Mouse (Mus musculus): Measurements from ENCODE around the gene Ccs. TPM values are rescaled to one million over a fixed set of nuclear protein-coding genes. Genes with fewer than 3 reads are reported as not detected.
"Not testable (repeated sequence)": the region's sequence is repeated elsewhere in the genome, so short reads cannot be mapped to it uniquely, and the experiment has no call there.

Ccs gene
- polyA plus RNA-seq, 1 experiment: 45.8 TPM

GRCm38 (mm10) chr19:4876241-4876640, 37.1 kb upstream of the Ccs start:
- peaks cover 11% of the 10 kb centered on the region for H3K4me1 ChIP-seq (replicated peaks; ENCODE audit: control insufficient read depth, insufficient read depth, low read length)
- no peaks in the 10 kb centered on the region; the same call in 1 of the 2 replicates for H3K27me3 ChIP-seq (ENCODE audit: control insufficient read depth, insufficient read depth, low read length)
- no peak overlapping the region for H3K27ac ChIP-seq (ENCODE audit: control insufficient read depth, insufficient read depth, low read length)
- H3K4me3 ChIP-seq (ENCODE audit: control insufficient read depth, insufficient read depth, low read length): no peak overlapping the region
- no peak for TF ChIP-seq POLR2A (IDR thresholded peaks at IDR 0.05; ENCODE audit: control insufficient read depth, extremely low read depth, insufficient read depth, low read length, poor library complexity)
- no peak for TF ChIP-seq CTCF (IDR thresholded peaks at IDR 0.05; ENCODE audit: borderline replicate concordance, control insufficient read depth, extremely low read depth, insufficient read depth, low read length, poor library complexity)
- H3K36me3 ChIP-seq (ENCODE audit: control insufficient read depth, insufficient read depth, low read length): no peaks in the 10 kb centered on the region
- no peak for DNase-seq
- 61% methylated on average over 4 of the region's 4 CpGs for WGBS

DNA sequence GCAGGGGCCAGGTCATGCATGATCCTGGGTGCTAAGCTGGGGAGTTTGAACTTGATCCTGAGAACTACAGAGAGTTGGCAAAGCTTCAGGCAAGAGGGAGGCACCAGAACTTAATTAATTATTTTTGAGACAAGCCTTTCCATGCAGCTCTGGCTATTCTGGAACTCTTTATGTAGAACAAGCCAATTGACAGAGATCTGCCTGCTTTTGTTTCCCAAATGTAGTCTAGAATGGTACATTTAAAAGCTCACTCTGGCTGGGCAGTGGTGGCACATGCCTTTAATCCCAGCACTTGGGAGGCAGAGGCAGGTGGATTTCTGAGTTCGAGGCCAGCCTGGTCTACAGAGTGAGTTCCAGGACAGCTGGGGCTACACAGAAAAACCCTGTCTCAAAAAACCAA, 35.5 kb upstream of the Ccs start:
- peaks cover 11% of the 10 kb centered on the region for H3K4me1 ChIP-seq (replicated peaks; ENCODE audit: control insufficient read depth, insufficient read depth, low read length)
- H3K27me3 ChIP-seq (ENCODE audit: control insufficient read depth, insufficient read depth, low read length); H3K27ac ChIP-seq (ENCODE audit: control insufficient read depth, insufficient read depth, low read length); H3K4me3 ChIP-seq (ENCODE audit: control insufficient read depth, insufficient read depth, low read length); DNase-seq; H3K36me3 ChIP-seq (ENCODE audit: control insufficient read depth, insufficient read depth, low read length): not testable (repeated sequence)
- WGBS: 90% methylated on average over 1 of the region's 1 CpGs

- Histone ChIP-seq H3K4me3 (ENCODE audit: control insufficient read depth, insufficient read depth, low read length) (no peak overlapping the region), H3K27ac (ENCODE audit: control insufficient read depth, insufficient read depth, low read length) (no peak overlapping the region), H3K36me3 (ENCODE audit: control insufficient read depth, insufficient read depth, low read length) (no peaks in the 10 kb centered on the region), H3K27me3 (ENCODE audit: control insufficient read depth, insufficient read depth, low read length) (no peaks in the 10 kb centered on the region; the same call in 1 of the 2 replicates), H3K4me1 (replicated peaks; ENCODE audit: control insufficient read depth, insufficient read depth, low read length) (no peaks in the 10 kb centered on the region)
- TF ChIP-seq CTCF (IDR thresholded peaks at IDR 0.05; ENCODE audit: borderline replicate concordance, control insufficient read depth, extremely low read depth, insufficient read depth, low read length, poor library complexity): no peak
- no peak for TF ChIP-seq POLR2A (IDR thresholded peaks at IDR 0.05; ENCODE audit: control insufficient read depth, extremely low read depth, insufficient read depth, low read length, poor library complexity)
- 4% methylated on average over 17 of the region's 17 CpGs for WGBS
- peak; percentile 11 for DNase-seq
These were observed 26.0 kb upstream of the Ccs start for GRCm38 (mm10) chr19:4865147-4865546.

DNA sequence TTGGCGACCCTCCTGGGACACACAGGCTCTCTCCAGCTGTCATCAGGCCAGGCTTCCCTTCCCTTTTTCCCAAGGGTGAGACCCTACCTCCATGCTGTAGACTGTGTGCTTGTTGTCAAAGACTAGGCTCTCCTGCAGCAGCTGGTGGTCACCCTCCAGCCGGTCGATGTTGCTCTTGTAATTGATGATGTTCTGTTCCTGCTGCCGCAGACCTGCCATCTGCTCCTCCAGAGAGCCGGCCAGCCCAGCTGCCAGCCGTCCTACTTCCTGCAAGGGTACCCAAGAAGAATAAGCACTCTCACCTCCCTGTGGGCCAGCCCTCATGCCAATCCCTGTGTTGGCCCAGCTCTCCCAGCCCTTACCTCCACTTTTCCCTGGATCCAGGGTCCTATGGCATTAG, 23.9 kb upstream of the Ccs start:
- WGBS: 78% methylated on average over 6 of the region's 6 CpGs
- Histone ChIP-seq H3K27me3 (ENCODE audit: control insufficient read depth, insufficient read depth, low read length) (no peaks in the 10 kb centered on the region; the same call in 1 of the 2 replicates), H3K4me3 (ENCODE audit: control insufficient read depth, insufficient read depth, low read length) (no peak overlapping the region), H3K36me3 (ENCODE audit: control insufficient read depth, insufficient read depth, low read length) (no peaks in the 10 kb centered on the region), H3K27ac (ENCODE audit: control insufficient read depth, insufficient read depth, low read length) (no peak overlapping the region), H3K4me1 (replicated peaks; ENCODE audit: control insufficient read depth, insufficient read depth, low read length) (no peaks in the 10 kb centered on the region)
- DNase-seq: no peak
- TF ChIP-seq CTCF (IDR thresholded peaks at IDR 0.05; ENCODE audit: borderline replicate concordance, control insufficient read depth, extremely low read depth, insufficient read depth, low read length, poor library complexity): no peak
- no peak for TF ChIP-seq POLR2A (IDR thresholded peaks at IDR 0.05; ENCODE audit: control insufficient read depth, extremely low read depth, insufficient read depth, low read length, poor library complexity)

DNA sequence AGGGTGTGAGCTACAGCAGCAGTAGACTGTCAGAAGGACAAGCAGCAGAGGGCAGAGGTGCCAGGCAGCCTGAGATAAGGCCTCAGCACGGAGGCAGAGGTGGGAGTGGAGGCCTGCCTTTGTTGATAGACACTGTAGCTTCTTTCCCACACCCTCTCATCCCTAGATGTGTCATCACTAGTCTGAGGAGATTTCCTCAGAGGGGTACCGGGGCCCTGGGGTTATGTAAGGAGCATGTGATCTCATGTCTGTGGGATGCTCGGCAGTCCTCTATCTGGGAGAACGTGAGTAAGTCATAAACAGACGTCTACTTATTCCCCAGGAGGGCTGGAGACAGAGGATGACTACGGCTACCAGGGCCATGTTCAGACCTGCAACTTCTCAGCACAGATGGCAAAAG, 19.9 kb upstream of the Ccs start:
- H3K36me3 ChIP-seq (ENCODE audit: control insufficient read depth, insufficient read depth, low read length): no peaks in the 10 kb centered on the region
- WGBS: 94% methylated on average over 6 of the region's 6 CpGs
- H3K27me3 ChIP-seq (ENCODE audit: control insufficient read depth, insufficient read depth, low read length): peaks cover 4% of the 10 kb centered on the region; the same call in 1 of the 2 replicates
- no peak overlapping the region for H3K27ac ChIP-seq (ENCODE audit: control insufficient read depth, insufficient read depth, low read length)
- no peak for TF ChIP-seq POLR2A (IDR thresholded peaks at IDR 0.05; ENCODE audit: control insufficient read depth, extremely low read depth, insufficient read depth, low read length, poor library complexity)
- no peak for TF ChIP-seq CTCF (IDR thresholded peaks at IDR 0.05; ENCODE audit: borderline replicate concordance, control insufficient read depth, extremely low read depth, insufficient read depth, low read length, poor library complexity)
- DNase-seq: no peak
- H3K4me1 ChIP-seq (replicated peaks; ENCODE audit: control insufficient read depth, insufficient read depth, low read length): no peaks in the 10 kb centered on the region
- H3K4me3 ChIP-seq (ENCODE audit: control insufficient read depth, insufficient read depth, low read length): no peak overlapping the region

- no peak for DNase-seq
- H3K36me3 ChIP-seq (ENCODE audit: control insufficient read depth, insufficient read depth, low read length): no peaks in the 10 kb centered on the region
- TF ChIP-seq POLR2A (IDR thresholded peaks at IDR 0.05; ENCODE audit: control insufficient read depth, extremely low read depth, insufficient read depth, low read length, poor library complexity) (no peak), CTCF (IDR thresholded peaks at IDR 0.05; ENCODE audit: borderline replicate concordance, control insufficient read depth, extremely low read depth, insufficient read depth, low read length, poor library complexity) (no peak)
- 85% methylated on average over 4 of the region's 4 CpGs for WGBS
- H3K4me1 ChIP-seq (replicated peaks; ENCODE audit: control insufficient read depth, insufficient read depth, low read length): no peaks in the 10 kb centered on the region
- H3K4me3 ChIP-seq (ENCODE audit: control insufficient read depth, insufficient read depth, low read length): no peak overlapping the region
- H3K27ac ChIP-seq (ENCODE audit: control insufficient read depth, insufficient read depth, low read length): no peak overlapping the region; the same call in 1 of the 2 replicates
- peaks cover 6% of the 10 kb centered on the region; the same call in 1 of the 2 replicates for H3K27me3 ChIP-seq (ENCODE audit: control insufficient read depth, insufficient read depth, low read length)
These were observed 16.8 kb upstream of the Ccs start for GRCm38 (mm10) chr19:4855951-4856350.

- H3K4me1 ChIP-seq (replicated peaks; ENCODE audit: control insufficient read depth, insufficient read depth, low read length): no peaks in the 10 kb centered on the region
- H3K4me3 ChIP-seq (ENCODE audit: control insufficient read depth, insufficient read depth, low read length): peak overlapping the region; percentile 12
- no peaks in the 10 kb centered on the region for H3K36me3 ChIP-seq (ENCODE audit: control insufficient read depth, insufficient read depth, low read length)
- DNase-seq: no peak
- H3K27ac ChIP-seq (ENCODE audit: control insufficient read depth, insufficient read depth, low read length): no peak overlapping the region
- H3K27me3 ChIP-seq (ENCODE audit: control insufficient read depth, insufficient read depth, low read length): peaks cover 6% of the 10 kb centered on the region; the same call in 1 of the 2 replicates
- TF ChIP-seq CTCF (IDR thresholded peaks at IDR 0.05; ENCODE audit: borderline replicate concordance, control insufficient read depth, extremely low read depth, insufficient read depth, low read length, poor library complexity) (no peak), POLR2A (IDR thresholded peaks at IDR 0.05; ENCODE audit: control insufficient read depth, extremely low read depth, insufficient read depth, low read length, poor library complexity) (no peak)
- 22% methylated on average over 14 of the region's 14 CpGs for WGBS
These were observed 16.3 kb upstream of the Ccs start for GRCm38 (mm10) chr19:4855470-4855820.
